Mouse (Mus musculus) CH12.LX (cell line): ENCODE results near the gene Lif. TPM values are rescaled to one million over a fixed set of nuclear protein-coding genes. Genes with fewer than 3 reads are reported as not detected.
A peak's percentile ranks its signal among the peaks of the same experiment; 100 is the strongest.

ENCODE experiments used
- DNase-seq: peaks from one replicate; pipeline ENCODE4 v3.0.0-alpha.2; 2013; ENCODE audit errors: extremely low read depth
- H3K27ac ChIP-seq: 2 replicates; pipeline ENCODE4 v1.5.1; 2012; ENCODE audit warnings: low read depth, mild to moderate bottlenecking, control low read depth, moderate library complexity; ENCODE audit not compliant: insufficient read depth
- H3K27me3 ChIP-seq: replicated peaks from 2 replicates; pipeline ENCODE3; 2012; ENCODE audit warnings: inconsistent platforms
- H3K36me3 ChIP-seq, 2 experiments: replicated peaks in 1 of 2; 2 replicates each; pipeline versions ENCODE3 to v1.6.1; 2012; ENCODE audit warnings: inconsistent platforms in 1 of 2, low read length in 1 of 2, mild to moderate bottlenecking in 1 of 2, mixed read lengths in 1 of 2, moderate library complexity in 1 of 2; ENCODE audit not compliant: control insufficient read depth in 1 of 2, insufficient read depth in 1 of 2
- H3K4me1 ChIP-seq, 2 experiments: 2 replicates each; pipeline ENCODE4 v1.6.1; 2012; ENCODE audit warnings: inconsistent platforms in 1 of 2, moderate library complexity in 1 of 2; ENCODE audit not compliant: insufficient read depth in 2 of 2, control insufficient read depth in 1 of 2
- H3K4me2 ChIP-seq: 2 replicates; pipeline ENCODE4 v1.6.1; 2012; ENCODE audit warnings: low read depth, mild to moderate bottlenecking, control low read depth; ENCODE audit not compliant: poor library complexity, insufficient read depth, severe bottlenecking
- H3K4me3 ChIP-seq, 3 experiments: fragments of 150-350 bp in 1 of 3; sonication (generic) in 1 of 3; replicated peaks in 1 of 3; 2 replicates each; pipeline versions ENCODE3 to v1.5.1; 2011 to 2012; ENCODE audit warnings: low read depth in 2 of 3, low read length in 2 of 3, mild to moderate bottlenecking in 2 of 3, moderate library complexity in 2 of 3, control low read depth in 1 of 3, improper control_type of control experiment in 1 of 3, inconsistent platforms in 1 of 3, mixed read lengths in 1 of 3; ENCODE audit not compliant: poor library complexity in 1 of 3
- H3K79me2 ChIP-seq: replicated peaks from 2 replicates; pipeline ENCODE4 v1.6.1; 2012; ENCODE audit warnings: mild to moderate bottlenecking, moderate library complexity; ENCODE audit not compliant: control insufficient read depth, poor library complexity, insufficient read depth, severe bottlenecking; ENCODE audit errors: extremely low read depth
- H3K9ac ChIP-seq: 2 replicates; pipeline ENCODE4 v1.6.1; 2012; ENCODE audit warnings: low read depth, mild to moderate bottlenecking, control low read depth, moderate library complexity; ENCODE audit not compliant: insufficient read depth
- H3K9me3 ChIP-seq: replicated peaks from 2 replicates; pipeline ENCODE3; 2012; ENCODE audit warnings: low read length, inconsistent platforms, mixed read lengths
- BHLHE40 ChIP-seq: IDR thresholded peaks from 2 replicates; pipeline ENCODE4 v1.6.1; 2011; ENCODE audit warnings: mild to moderate bottlenecking, low read depth, low read length, improper control_type of control experiment
- CHD1 ChIP-seq: IDR thresholded peaks from 2 replicates; pipeline ENCODE4 v1.6.1; 2012; ENCODE audit warnings: low read depth, low read length, improper control_type of control experiment, inconsistent platforms
- CTCF ChIP-seq, 2 experiments: IDR thresholded peaks in 1 of 2; conservative IDR thresholded peaks in 1 of 2; 2 replicates each; pipeline ENCODE4 v1.5.1; 2011 to 2012; ENCODE audit warnings: low read depth in 2 of 2, low read length in 2 of 2, improper control_type of control experiment in 1 of 2, inconsistent platforms in 1 of 2, mild to moderate bottlenecking in 1 of 2, moderate library complexity in 1 of 2
- E2F4 ChIP-seq: IDR thresholded peaks from 2 replicates; pipeline ENCODE4 v1.6.1; 2011; ENCODE audit warnings: low read depth, low read length, improper control_type of control experiment; ENCODE audit not compliant: insufficient replicate concordance
- ELF1 ChIP-seq: IDR thresholded peaks from 2 replicates; pipeline ENCODE4 v1.6.1; 2014; ENCODE audit warnings: low read depth, mild to moderate bottlenecking, inconsistent platforms, low read length, improper control_type of control experiment
- HCFC1 ChIP-seq: IDR thresholded peaks from 2 replicates; pipeline ENCODE4 v1.6.1; 2012; ENCODE audit warnings: low read depth, mild to moderate bottlenecking, inconsistent platforms, low read length, improper control_type of control experiment
- KAT2A ChIP-seq: IDR thresholded peaks from 2 replicates; pipeline ENCODE4 v1.6.1; 2012; ENCODE audit warnings: low read length, improper control_type of control experiment, inconsistent platforms; ENCODE audit not compliant: insufficient replicate concordance
- MAX ChIP-seq: IDR thresholded peaks from 2 replicates; pipeline ENCODE4 v1.6.1; 2011; ENCODE audit warnings: low read length, improper control_type of control experiment
- MEF2A ChIP-seq: IDR thresholded peaks from 2 replicates; pipeline ENCODE4 v1.6.1; 2014; ENCODE audit warnings: low read depth, mild to moderate bottlenecking, inconsistent platforms, low read length, improper control_type of control experiment, borderline replicate concordance
- MXI1 ChIP-seq: IDR thresholded peaks from 2 replicates; pipeline ENCODE4 v1.6.1; 2011; ENCODE audit warnings: mild to moderate bottlenecking, low read depth, low read length, improper control_type of control experiment
- MYC ChIP-seq: IDR thresholded peaks from 2 replicates; pipeline ENCODE4 v1.6.1; 2011; ENCODE audit warnings: low read depth, mild to moderate bottlenecking, improper control_type of control experiment, low read length
- NELFE ChIP-seq: IDR thresholded peaks from 2 replicates; pipeline ENCODE4 v1.6.1; 2011; ENCODE audit warnings: low read depth, low read length, improper control_type of control experiment
- NRF1 ChIP-seq: IDR thresholded peaks from 2 replicates; pipeline ENCODE4 v1.6.1; 2014; ENCODE audit warnings: low read depth, mild to moderate bottlenecking, inconsistent platforms, low read length, improper control_type of control experiment, moderate library complexity
- PAX5 ChIP-seq: IDR thresholded peaks from 2 replicates; pipeline ENCODE4 v1.6.1; 2012; ENCODE audit warnings: low read length, inconsistent platforms, mixed read lengths
- POLR2A ChIP-seq: IDR thresholded peaks from 2 replicates; pipeline ENCODE4 v1.6.1; 2011; ENCODE audit warnings: low read depth, mild to moderate bottlenecking, improper control_type of control experiment, low read length
- POLR2AphosphoS2 ChIP-seq: IDR thresholded peaks from 2 replicates; pipeline ENCODE4 v1.6.1; 2011; ENCODE audit warnings: low read depth, low read length, improper control_type of control experiment
- RAD21 ChIP-seq: IDR thresholded peaks from 2 replicates; pipeline ENCODE4 v1.6.1; 2011; ENCODE audit warnings: low read depth, mild to moderate bottlenecking, low read length, improper control_type of control experiment, moderate library complexity
- RCOR1 ChIP-seq: conservative IDR thresholded peaks from 2 replicates; pipeline ENCODE4 v1.6.1; 2012; ENCODE audit warnings: low read depth, mild to moderate bottlenecking, inconsistent platforms, low read length, improper control_type of control experiment
- SIN3A ChIP-seq: IDR thresholded peaks from 2 replicates; pipeline ENCODE4 v1.6.1; 2012; ENCODE audit warnings: low read length, improper control_type of control experiment, inconsistent platforms
- SMC3 ChIP-seq: IDR thresholded peaks from 2 replicates; pipeline ENCODE4 v1.6.1; 2011; ENCODE audit warnings: low read depth, low read length, improper control_type of control experiment
- TBP ChIP-seq: conservative IDR thresholded peaks from 2 replicates; pipeline ENCODE4 v1.6.1; 2011; ENCODE audit warnings: low read depth, low read length, improper control_type of control experiment
- UBTF ChIP-seq: IDR thresholded peaks from 2 replicates; pipeline ENCODE4 v1.6.1; 2012; ENCODE audit warnings: low read depth, mild to moderate bottlenecking, inconsistent platforms, low read length, improper control_type of control experiment, moderate library complexity
- USF1 ChIP-seq: IDR thresholded peaks from 2 replicates; pipeline ENCODE4 v1.6.1; 2014; ENCODE audit warnings: low read depth, mild to moderate bottlenecking, inconsistent platforms, low read length, improper control_type of control experiment
- ZC3H11A ChIP-seq: IDR thresholded peaks from 2 replicates; pipeline ENCODE4 v1.6.1; 2012; ENCODE audit warnings: low read depth, mild to moderate bottlenecking, inconsistent platforms, low read length, improper control_type of control experiment
- ZKSCAN1 ChIP-seq: IDR thresholded peaks from 2 replicates; pipeline ENCODE4 v1.6.1; 2012; ENCODE audit warnings: low read depth, inconsistent platforms, low read length, improper control_type of control experiment, borderline replicate concordance
- ZNF384 ChIP-seq: IDR thresholded peaks from 2 replicates; pipeline ENCODE4 v1.6.1; 2012; ENCODE audit warnings: low read depth, low read length, improper control_type of control experiment, inconsistent platforms
- dilution Hi-C: fragments of 300-500 bp; cut with MboI; formaldehyde crosslinking; loops from 2 replicates; pipeline ENCODE4 v1.14.3; 2020; ENCODE audit warnings: low sequenced_read_pairs; ENCODE audit not compliant: extremely low pct_unique_long_range_greater_than_20kb, extremely low pct_ligation_motif_present
- in situ Hi-C: fragments of 300-500 bp; cut with MboI; formaldehyde crosslinking; loops from 3 replicates; pipeline ENCODE4 v1.14.3; 2019; ENCODE audit warnings: low sequenced_read_pairs, low pct_ligation_motif_present, low pct_unique_long_range_greater_than_20kb, mixed read lengths
- polyA plus RNA-seq: library from polyadenylated mRNA; unstranded; fragments of >175 nt; gene quantifications from 2 replicates; pipeline ENCODE4 v1.2.1, GENCODE M21; 2012; ENCODE audit warnings: low read depth; ENCODE audit not compliant: insufficient read length
- total RNA-seq, 2 experiments: library from RNA; depleted of rRNA; stranded (reverse); fragments of 300-350 nt in 1 of 2; fragments of >200 nt in 1 of 2; gene quantifications; 2 replicates each; pipeline ENCODE4 v1.2.3; 2012 to 2014

Gene Lif
- total and polyA plus RNA-seq, 3 experiments: 0.05 to 1.8 (median 0.17) TPM

DNA sequence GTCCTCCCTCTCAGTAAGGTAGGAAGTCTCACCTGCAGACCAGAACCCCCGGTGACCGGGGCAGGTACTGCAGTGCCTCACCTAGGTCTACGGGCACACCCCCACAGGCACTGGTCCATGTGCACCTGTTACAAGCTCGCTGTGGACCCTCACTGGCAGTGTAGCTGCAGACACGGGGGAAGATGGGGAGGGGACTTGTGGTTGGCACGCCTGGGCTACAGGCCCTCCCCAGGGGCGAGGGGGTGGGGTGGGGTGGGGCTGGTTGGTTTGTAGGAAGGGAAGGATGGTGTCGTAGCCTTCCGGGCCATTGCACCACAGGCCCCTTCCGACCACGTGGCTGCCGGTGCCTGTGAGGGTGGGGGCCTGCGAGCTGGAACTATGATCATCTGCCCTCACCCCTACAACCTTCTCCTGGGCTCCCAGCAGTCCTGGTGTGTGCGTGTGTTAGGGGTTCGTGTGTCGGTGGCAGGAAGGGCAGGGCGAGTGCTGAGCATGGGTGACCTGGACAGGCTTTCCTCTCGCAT, 19.9 kb upstream of the Lif start (continued):
- TF ChIP-seq UBTF: no peak
- TF ChIP-seq MEF2A: peak; percentile 57; the same call in 1 of the 2 replicates
- TF ChIP-seq POLR2A: peak; percentile 76
- TF ChIP-seq SIN3A: peak; percentile 75
- no peak for TF ChIP-seq POLR2AphosphoS2
- TF ChIP-seq NRF1: peak; percentile 27; the same call in 1 of the 2 replicates
- peak; percentile 74 for TF ChIP-seq HCFC1
- no peak for TF ChIP-seq RAD21
- TF ChIP-seq CHD1: no peak
- TF ChIP-seq ZNF384: no peak
- no peak for TF ChIP-seq ZC3H11A

DNA sequence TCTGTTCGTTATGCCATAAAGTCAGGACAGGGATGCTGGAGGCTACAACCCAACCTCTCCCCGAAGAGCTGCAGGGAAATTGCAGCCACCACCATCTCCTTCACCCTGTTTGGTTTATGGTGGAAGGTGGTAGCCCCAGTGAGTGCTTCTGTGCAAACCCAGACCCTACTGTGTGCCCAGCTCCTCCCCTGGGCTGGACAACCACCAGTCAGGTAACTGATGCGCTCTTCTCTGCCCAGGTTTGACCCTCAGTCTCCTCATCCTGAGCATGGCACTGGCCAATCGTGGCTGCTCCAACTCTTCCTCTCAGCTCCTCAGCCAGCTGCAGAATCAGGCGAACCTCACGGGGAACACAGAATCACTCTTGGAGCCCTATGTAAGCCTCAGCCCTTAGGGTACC, 19.2 kb upstream of the Lif start:
- H3K9me3 ChIP-seq: no peaks in the 10 kb centered on the region
- H3K4me3 ChIP-seq: peak overlapping the region; percentile 76 to 86 (median 84)
- peaks cover 26% of the 10 kb centered on the region for H3K79me2 ChIP-seq
- no peaks in the 10 kb centered on the region for H3K27me3 ChIP-seq
- H3K27ac ChIP-seq: peak overlapping the region; percentile 3; the same call in 1 of the 2 replicates
- dilution Hi-C loops (no loop called here), in situ Hi-C loops (no loop called here)
- H3K4me1 ChIP-seq: peaks cover 11 to 52% of the 10 kb centered on the region in 2 experiments
- no peak for DNase-seq
- peak overlapping the region; percentile 30 for H3K4me2 ChIP-seq
- TF ChIP-seq SIN3A (no peak), USF1 (no peak), KAT2A (no peak), NELFE (no peak), ZKSCAN1 (peak; percentile 86), SMC3 (no peak)
- peaks cover 19 to 49% of the 10 kb centered on the region in 2 experiments for H3K36me3 ChIP-seq
- peak overlapping the region; percentile 41 for H3K9ac ChIP-seq

DNA sequence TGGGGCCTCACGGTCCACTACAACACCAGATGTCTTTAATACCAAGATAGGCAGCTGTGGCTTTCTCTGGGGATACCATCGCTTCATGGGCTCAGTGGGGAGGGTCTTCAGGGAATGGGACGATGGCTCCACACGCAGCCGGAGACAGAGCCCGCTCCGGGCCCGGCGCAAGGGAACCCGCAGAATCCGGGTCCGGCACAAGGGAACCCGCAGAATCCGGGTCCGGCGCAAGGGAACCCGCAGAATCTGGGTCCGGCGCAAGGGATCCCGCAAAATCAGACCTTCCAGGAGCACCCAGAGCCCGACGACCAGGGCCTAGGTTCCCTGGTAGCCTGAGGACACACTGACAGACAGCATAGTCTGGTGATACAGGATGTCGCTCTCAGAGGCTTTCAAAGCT, 17.7 kb upstream of the Lif start:
- Histone ChIP-seq H3K4me2 (no peak overlapping the region), H3K27ac (no peak overlapping the region)
- dilution Hi-C loops: no loop called here

More for the DNA sequence above, 17.7 kb upstream of the Lif start:
- H3K9me3 ChIP-seq: no peaks in the 10 kb centered on the region
- H3K36me3 ChIP-seq: peaks cover 19 to 37% of the 10 kb centered on the region in 2 experiments
- peaks cover 11 to 38% of the 10 kb centered on the region in 2 experiments for H3K4me1 ChIP-seq
- in situ Hi-C loops: no loop called here
- TF ChIP-seq NRF1 (no peak), MAX (no peak), BHLHE40 (no peak), POLR2A (no peak), CTCF (conservative IDR thresholded peaks at IDR 0.05 in 1 of 2, IDR thresholded peaks at IDR 0.05 in 1 of 2; ENCODE audit: low read depth in 2 of 2, low read length in 2 of 2) (no peak), RCOR1 (no peak), E2F4 (no peak), MXI1 (no peak), ELF1 (no peak), SMC3 (no peak), PAX5 (no peak), TBP (no peak), MYC (no peak), SIN3A (no peak)
- TF ChIP-seq, all 38 proteins: peak for 0
- Histone ChIP-seq H3K27me3 (no peaks in the 10 kb centered on the region), H3K4me3 (no peak overlapping the region), H3K79me2 (peaks cover 26% of the 10 kb centered on the region), H3K9ac (no peak overlapping the region)
- no peak for DNase-seq
